8 mouse cellular contexts compared by ENCODE assay signal in genomic region chr16:23127673-23128375, GRCm38 (mm10). TPM values are rescaled to one million over a fixed set of nuclear protein-coding genes. Genes with fewer than 3 reads are reported as not detected.
DNase-seq lines count a peak whose midpoint lies in the region; ATAC-seq and TF ChIP-seq lines count a peak whose summit lies in the region.

TSS of gene Rfc4 (minus strand) at chr16:23127737.

- H3K9me3 ChIP-seq in embryonic facial prominence, embryonic 13.5 days: no peaks in the 10 kb centered on the region
- H3K9me3 ChIP-seq in limb, embryonic 14.5 days (ENCODE audit: control insufficient read depth, low read length): no peaks in the 10 kb centered on the region
- H3K9me3 ChIP-seq in midbrain, embryonic 16.5 days (replicated peaks; ENCODE audit: control insufficient read depth, low read length, poor library complexity, severe bottlenecking): no peaks in the 10 kb centered on the region

- no peaks in the 10 kb centered on the region for H3K27me3 ChIP-seq in embryonic facial prominence, embryonic 13.5 days
- no peaks in the 10 kb centered on the region for H3K27me3 ChIP-seq in limb, embryonic 14.5 days (ENCODE audit: control insufficient read depth, insufficient read depth, low read length)
- H3K27me3 ChIP-seq in midbrain, embryonic 16.5 days (ENCODE audit: control insufficient read depth, insufficient read depth, low read depth, low read length): no peaks in the 10 kb centered on the region
- H3K27me3 ChIP-seq in spleen, adult 2 months (ENCODE audit: control insufficient read depth, insufficient read depth, low read length): no peaks in the 10 kb centered on the region

- peak within 1 kb of the TSS; percentile 97 for H3K9ac ChIP-seq in embryonic facial prominence, embryonic 13.5 days
- H3K9ac ChIP-seq in limb, embryonic 14.5 days (ENCODE audit: low read depth, low read length, severe bottlenecking): peak within 1 kb of the TSS; percentile 96
- H3K9ac ChIP-seq in midbrain, embryonic 16.5 days (ENCODE audit: low read depth, low read length): peak within 1 kb of the TSS; percentile 94

- peak; percentile 65; the same call in 1 of the 2 replicates for TF ChIP-seq POLR2A in limb, embryonic 14.5 days (IDR thresholded peaks at IDR 0.05; ENCODE audit: borderline replicate concordance, extremely low read depth, insufficient read depth, insufficient read length)
- TF ChIP-seq POLR2A in spleen, adult 2 months (IDR thresholded peaks at IDR 0.05; ENCODE audit: low read depth, low read length): peak; percentile 32; the same call in 1 of the 2 replicates

- peaks cover 14% of the 10 kb centered on the region for H3K4me1 ChIP-seq in embryonic facial prominence, embryonic 13.5 days
- peaks cover 11% of the 10 kb centered on the region; the same call in 1 of the 2 replicates for H3K4me1 ChIP-seq in limb, embryonic 14.5 days (ENCODE audit: control insufficient read depth, insufficient read depth, low read length)
- H3K4me1 ChIP-seq in midbrain, embryonic 16.5 days (ENCODE audit: control insufficient read depth, insufficient read depth, low read length): peaks cover 18% of the 10 kb centered on the region
- peaks cover 4% of the 10 kb centered on the region; the same call in 1 of the 2 replicates for H3K4me1 ChIP-seq in spleen, adult 2 months (ENCODE audit: control insufficient read depth, insufficient read depth, insufficient read length)

- H3K4me3 ChIP-seq in embryonic facial prominence, embryonic 13.5 days: peak within 1 kb of the TSS; percentile 63
- peak within 1 kb of the TSS; percentile 73 for H3K4me3 ChIP-seq in limb, embryonic 14.5 days (replicated peaks; ENCODE audit: low read length)
- H3K4me3 ChIP-seq in midbrain, embryonic 16.5 days (ENCODE audit: low read depth, low read length): peak within 1 kb of the TSS; percentile 76
- H3K4me3 ChIP-seq in spleen, adult 2 months (ENCODE audit: extremely low read depth, insufficient read depth, insufficient read length): peak within 1 kb of the TSS; percentile 82

- WGBS in embryonic facial prominence, embryonic 13.5 days: under 1% methylated on average over 51 of the region's 51 CpGs
- WGBS in limb, embryonic 14.5 days: under 1% methylated on average over 47 of the region's 51 CpGs
- under 1% methylated on average over 51 of the region's 51 CpGs for WGBS in midbrain, embryonic 16.5 days
- WGBS in spleen, adult 2 months: under 1% methylated on average over 51 of the region's 51 CpGs

- H3K4me2 ChIP-seq in embryonic facial prominence, embryonic 13.5 days: peak within 1 kb of the TSS; percentile 83
- H3K4me2 ChIP-seq in limb, embryonic 14.5 days (replicated peaks; ENCODE audit: low read depth, low read length, severe bottlenecking): peak within 1 kb of the TSS; percentile 63
- H3K4me2 ChIP-seq in midbrain, embryonic 16.5 days (ENCODE audit: low read length): peak within 1 kb of the TSS; percentile 96

- peaks cover 11% of the 10 kb centered on the region for H3K36me3 ChIP-seq in embryonic facial prominence, embryonic 13.5 days
- H3K36me3 ChIP-seq in limb, embryonic 14.5 days (ENCODE audit: control insufficient read depth, insufficient read depth, low read length): peaks cover 10% of the 10 kb centered on the region
- H3K36me3 ChIP-seq in midbrain, embryonic 16.5 days (ENCODE audit: control insufficient read depth, insufficient read depth, low read length): no peaks in the 10 kb centered on the region
- no peaks in the 10 kb centered on the region for H3K36me3 ChIP-seq in spleen, adult 2 months (ENCODE audit: control insufficient read depth, insufficient read depth, low read length)

- DNase-seq in 3T3-L1 (ENCODE audit: low read depth, low spot score): peak; percentile 91
- peak; percentile 82 to 85 for DNase-seq in adrenal gland, postnatal 4 days (ENCODE audit: low spot score in 2 of 2)
- peak; percentile 92 for DNase-seq in heart, adult 8-10 months (ENCODE audit: low spot score)
- DNase-seq in kidney, adult 9 months: peak; percentile 92
- peak; percentile 92 for DNase-seq in limb, embryonic 14.5 days (ENCODE audit: low spot score)
- peak; percentile 79 to 87 for DNase-seq in spleen, adult 2 months (ENCODE audit: low read depth in 1 of 2, low spot score in 2 of 2)

- peak; percentile 10; the same call in 1 of the 2 replicates for TF ChIP-seq CTCF in spleen, adult 2 months (IDR thresholded peaks at IDR 0.05; ENCODE audit: extremely low read depth, insufficient read depth, insufficient read length, insufficient replicate concordance)

- peak; percentile 86 for ATAC-seq in embryonic facial prominence, embryonic 13.5 days (ENCODE audit: insufficient number of reproducible peaks, insufficient read depth, low FRiP score, low TSS enrichment, low read depth)
- peak; percentile 93 for ATAC-seq in limb, embryonic 14.5 days (ENCODE audit: low FRiP score, low read depth)
- ATAC-seq in midbrain, embryonic 16.5 days: peak; percentile 96

- H3K27ac ChIP-seq in embryonic facial prominence, embryonic 13.5 days: peak within 1 kb of the TSS; percentile 97
- peak within 1 kb of the TSS; percentile 98 for H3K27ac ChIP-seq in limb, embryonic 14.5 days (replicated peaks; ENCODE audit: low read depth, low read length)
- H3K27ac ChIP-seq in midbrain, embryonic 16.5 days (ENCODE audit: low read length): peak within 1 kb of the TSS; percentile 98
- H3K27ac ChIP-seq in spleen, adult 2 months (ENCODE audit: insufficient read depth, low read length): peak within 1 kb of the TSS; percentile 98

RNA-seq across cellular contexts. Expression of gene Rfc4, which starts in this region (rescaled TPM):
- total RNA-seq in adrenal gland, postnatal 4 days (2021): 10 to 100 TPM; 24.2 to 25.5 TPM
- 107 and 125 TPM in 2 replicates for polyA plus RNA-seq in embryonic facial prominence, embryonic 13.5 days (2015; fragmentation: Nextera tagmentation; extraction: Ambion mirVana)
- 10 to 100 TPM in 1 of 4 experiments, 1 to 10 TPM in 3; 6.7 to 11.0 (median 7.6) TPM for total RNA-seq in heart, adult 8-10 months (2022)
- 9.0 and 12.1 TPM in 2 replicates for polyA plus RNA-seq in limb, embryonic 14.5 days (2012; rRNA removed)
- polyA plus RNA-seq in limb, embryonic 14.5 days (2014; fragmentation: Nextera tagmentation; extraction: Ambion mirVana): 90.1 and 91.4 TPM in 2 replicates
- polyA plus RNA-seq in midbrain, embryonic 16.5 days (2015; fragmentation: Nextera tagmentation; extraction: Ambion mirVana): 36.0 and 37.1 TPM in 2 replicates
- 0.22 and 0.63 TPM in 2 replicates for polyA plus RNA-seq in spleen, adult 2 months (2012; rRNA removed)

Comparison
In these comparisons a context has a peak if more than half of its experiments do, and no peak if none do; other contexts are left out.
1. Peak in every context shown above with its lines: DNase-seq, ATAC-seq, H3K4me3 ChIP-seq and H3K27ac ChIP-seq.
2. Peak in DNase-seq, H3K4me3 ChIP-seq and H3K27ac ChIP-seq in spleen, adult 2 months; RNA of the gene not detected or under 1 TPM.